Mouse (Mus musculus) yolk sac, embryonic 10.5 days (tissue): Measurements from ENCODE around the gene 2810004N23Rik.
A peak's percentile ranks its signal among the peaks of the same experiment; 100 is the strongest.
"Not testable (repeated sequence)": the region's sequence is repeated elsewhere in the genome, so short reads cannot be mapped to it uniquely, and the experiment has no call there.

ENCODE experiments used
- DNase-seq: peaks from one replicate; pipeline ENCODE4 v3.0.0-alpha.2; 2017; ENCODE audit warnings: low spot score

2810004N23Rik gene

GRCm38 (mm10) chr8:124866669-124867068, 3.7 kb upstream of the 2810004N23Rik start:
- no peak for DNase-seq

GRCm38 (mm10) chr8:124863729-124864128, 809 bp upstream of the 2810004N23Rik start:
- DNase-seq = no peak

GRCm38 (mm10) chr8:124863163-124863677, 300 bp upstream of the 2810004N23Rik start:
- no peak for DNase-seq

GRCm38 (mm10) chr8:124860188-124860587, 2.7 kb downstream of the 2810004N23Rik start:
- no peak for DNase-seq

- no peak for DNase-seq
These were observed 3.5 kb downstream of the 2810004N23Rik start for GRCm38 (mm10) chr8:124859466-124859865.

- DNase-seq = no peak
These were observed 9.4 kb downstream of the 2810004N23Rik start for GRCm38 (mm10) chr8:124853511-124853910.

- DNase-seq = no peak
These were observed 17.3 kb downstream of the 2810004N23Rik start for GRCm38 (mm10) chr8:124845573-124845972.

GRCm38 (mm10) chr8:124845131-124845530, 17.8 kb downstream of the 2810004N23Rik start:
- DNase-seq = no peak

- not testable (repeated sequence) for DNase-seq
These were observed 20.0 kb downstream of the 2810004N23Rik start for GRCm38 (mm10) chr8:124842929-124843328.

- DNase-seq = no peak
These were observed 21.1 kb downstream of the 2810004N23Rik start for GRCm38 (mm10) chr8:124841775-124842174.

GRCm38 (mm10) chr8:124840900-124841299, 22.0 kb downstream of the 2810004N23Rik start:
- no peak for DNase-seq

GRCm38 (mm10) chr8:124839371-124839770, 23.5 kb downstream of the 2810004N23Rik start:
- DNase-seq = peak; percentile 78

GRCm38 (mm10) chr8:124837956-124838355, 25.0 kb downstream of the 2810004N23Rik start:
- DNase-seq = no peak

GRCm38 (mm10) chr8:124836907-124837306, 26.0 kb downstream of the 2810004N23Rik start:
- no peak for DNase-seq

- no peak for DNase-seq
These were observed 26.6 kb downstream of the 2810004N23Rik start for GRCm38 (mm10) chr8:124836273-124836672.

GRCm38 (mm10) chr8:124835848-124836247, 27.1 kb downstream of the 2810004N23Rik start:
- DNase-seq = no peak

GRCm38 (mm10) chr8:124833430-124834205, 29.3 kb downstream of the 2810004N23Rik start:
- no peak for DNase-seq

- no peak for DNase-seq
These were observed 31.0 kb downstream of the 2810004N23Rik start for GRCm38 (mm10) chr8:124831941-124832340.

GRCm38 (mm10) chr8:124831531-124831930, 31.4 kb downstream of the 2810004N23Rik start:
- no peak for DNase-seq

- DNase-seq = no peak
These were observed 32.9 kb downstream of the 2810004N23Rik start for GRCm38 (mm10) chr8:124830050-124830449.

- no peak for DNase-seq
These were observed 34.2 kb downstream of the 2810004N23Rik start for GRCm38 (mm10) chr8:124828561-124829240.

- DNase-seq = peak; percentile 50
These were observed 35.5 kb downstream of the 2810004N23Rik start for GRCm38 (mm10) chr8:124827387-124827786.

- DNase-seq = no peak
These were observed 36.3 kb downstream of the 2810004N23Rik start for GRCm38 (mm10) chr8:124826658-124827057.
